Mouse (Mus musculus): ENCODE measurements at regions not wholly inside any gene's neighbourhood (a gene's known extent, or its start where the extent isn't known, plus 50 kb on each side); places are given as distances from the start of the nearest gene placed in this dataset.
A peak's percentile ranks its signal among the peaks of the same experiment; 100 is the strongest.

DNA sequence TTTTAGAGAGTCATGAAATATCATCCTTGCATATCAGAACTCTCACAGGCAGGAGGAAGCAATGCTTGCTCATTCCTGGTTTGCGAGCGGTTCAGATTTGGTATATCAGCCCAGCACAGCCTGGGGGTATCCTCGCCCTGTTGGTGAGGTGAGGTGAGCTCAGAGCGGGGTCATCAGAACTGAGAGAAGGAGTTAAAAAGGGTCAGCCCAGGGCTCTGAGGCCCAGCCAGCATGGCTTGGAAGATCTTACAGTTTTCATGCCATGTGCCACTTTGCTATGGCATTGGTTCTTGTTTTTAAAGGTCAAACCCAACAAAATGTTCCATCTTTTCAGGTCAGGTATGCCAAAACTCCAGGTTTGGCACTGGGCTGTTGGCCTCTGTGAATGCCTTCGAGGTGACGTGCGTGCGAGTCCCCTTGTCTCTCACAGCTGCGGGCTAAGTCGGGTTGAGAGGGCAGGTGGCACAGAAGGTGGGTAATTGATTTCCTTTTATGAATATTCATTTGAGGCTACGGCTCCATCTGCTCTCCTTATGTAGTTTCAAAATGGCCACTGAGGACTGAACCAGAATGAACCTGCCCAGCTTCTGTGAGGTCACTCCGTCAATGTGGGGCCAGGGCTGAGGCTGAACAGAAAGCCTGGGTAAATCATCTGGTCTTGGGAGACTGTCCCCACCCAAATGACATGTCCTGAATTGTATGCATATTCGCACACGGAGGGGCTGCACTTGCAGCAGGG is 86.3 kb downstream of the Hhipl2 start:
- no peak for DNase-seq (ENCODE audit: low read depth in 1 of 2, low spot score in 2 of 2)

DNA sequence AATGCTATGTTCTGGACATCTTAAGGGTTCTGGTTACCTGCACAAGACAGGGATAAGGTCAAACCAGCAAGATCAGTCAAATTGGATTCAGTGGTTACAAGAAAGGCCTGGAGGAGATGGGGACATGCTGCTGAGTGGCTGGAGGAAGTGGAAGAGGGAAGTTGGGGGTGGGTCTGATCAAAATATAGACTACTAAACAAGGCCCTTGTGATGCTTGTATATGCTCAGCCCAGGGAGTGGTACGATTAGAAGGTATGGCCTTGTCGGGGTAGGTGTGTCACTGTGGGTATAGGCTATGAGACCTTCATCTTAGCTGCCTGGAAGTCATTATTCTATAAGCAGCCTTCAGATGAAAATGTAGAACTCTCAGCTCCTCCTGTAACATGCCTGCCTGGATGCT is 89.9 kb downstream of the Hhipl2 start:
- DNase-seq (ENCODE audit: low read depth in 1 of 2, low spot score in 2 of 2), result no peak

DNA sequence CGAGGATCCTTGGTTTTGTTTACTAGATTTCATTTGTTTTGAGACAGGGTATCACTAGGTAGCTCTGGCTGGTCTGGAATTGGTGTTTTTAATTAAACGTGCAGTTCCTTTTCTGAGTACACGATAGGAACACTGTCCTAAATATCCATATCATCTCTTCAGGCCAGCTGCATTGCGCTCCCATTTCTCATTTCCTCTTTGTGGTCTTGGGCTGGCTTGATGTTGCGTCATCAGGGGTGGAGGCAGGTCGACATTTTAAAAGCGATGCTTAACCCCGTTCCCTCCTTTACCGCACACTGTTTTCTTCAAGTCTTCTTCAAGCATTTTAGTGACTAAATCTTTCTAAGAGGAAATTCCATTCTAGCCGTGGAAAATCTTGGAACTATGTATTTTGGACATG is 92.7 kb downstream of the Hhipl2 start:
- DNase-seq (ENCODE audit: low read depth in 1 of 2, low spot score in 2 of 2), result peak; percentile 66 to 69

DNA sequence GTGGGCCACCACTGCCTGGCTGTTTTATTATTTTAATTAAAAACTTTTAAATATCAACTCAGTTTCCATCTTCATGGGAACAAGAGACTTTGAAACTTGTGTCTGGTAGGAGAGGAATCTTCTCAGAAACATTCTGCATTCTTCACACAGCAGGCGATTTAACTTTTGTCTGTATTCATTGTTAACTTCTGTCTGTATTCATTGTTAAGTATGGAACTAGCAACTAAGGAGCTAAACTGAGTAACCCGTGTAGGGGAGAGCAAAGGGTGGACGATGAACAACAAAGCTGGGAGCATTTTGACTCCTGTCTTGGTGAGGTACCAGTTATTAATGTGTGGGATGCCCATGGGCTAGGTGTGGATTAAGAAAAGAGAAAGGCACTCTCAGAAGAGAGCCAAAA is 95.9 kb downstream of the Hhipl2 start:
- no peak for DNase-seq (ENCODE audit: low read depth in 1 of 2, low spot score in 2 of 2)

DNA sequence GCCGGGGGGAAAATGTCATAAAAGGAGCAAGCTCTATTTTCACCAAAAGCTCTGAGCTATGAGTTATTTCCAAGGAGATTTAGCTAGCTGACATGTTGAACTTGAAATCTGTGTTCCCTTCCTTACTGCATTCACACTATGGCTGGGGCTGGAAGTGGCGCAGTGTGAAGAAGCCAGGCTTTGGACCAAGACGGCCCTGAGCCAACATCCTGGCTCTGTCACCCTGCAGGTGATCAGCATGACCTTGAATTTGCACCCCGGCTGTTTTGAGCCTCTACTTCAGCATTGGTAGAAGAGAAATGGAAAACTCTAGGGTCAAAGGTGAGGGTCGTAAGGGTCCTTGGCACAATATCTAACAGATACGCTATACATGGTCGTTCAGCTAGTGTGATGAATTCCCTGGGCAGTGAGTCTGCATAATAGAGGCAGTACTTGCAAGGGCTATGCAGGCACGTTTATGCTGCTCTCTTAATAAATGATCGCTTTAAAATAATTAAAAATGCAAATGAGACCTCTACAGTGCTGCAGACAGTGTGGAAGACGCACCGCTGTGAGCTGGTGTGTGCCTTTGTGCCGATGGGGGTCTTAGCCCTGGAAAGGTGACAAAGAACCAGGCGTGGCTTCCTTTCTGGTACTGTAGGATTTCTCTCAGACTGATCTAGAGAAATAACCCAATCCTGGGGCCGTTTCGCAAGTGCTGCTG is 96.4 kb downstream of the Hhipl2 start:
- no peak for DNase-seq (ENCODE audit: low read depth in 1 of 2, low spot score in 2 of 2)

DNA sequence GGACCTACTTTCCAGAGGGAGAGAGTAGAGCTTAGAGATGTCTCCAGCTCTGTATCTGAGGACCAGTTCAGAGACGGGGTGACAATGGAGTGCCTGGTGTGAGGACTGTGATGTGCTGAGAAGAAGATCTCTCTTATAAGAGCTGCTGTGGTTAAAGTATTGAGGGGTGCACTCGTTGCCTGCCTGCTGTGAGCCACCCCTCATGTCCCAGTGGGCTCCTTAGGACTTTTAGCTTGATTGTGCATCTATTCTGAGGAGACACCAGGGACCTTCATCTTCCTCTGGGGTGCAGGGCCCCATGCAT is 96.9 kb downstream of the Hhipl2 start:
- DNase-seq (ENCODE audit: low read depth in 1 of 2, low spot score in 2 of 2), result no peak

DNA sequence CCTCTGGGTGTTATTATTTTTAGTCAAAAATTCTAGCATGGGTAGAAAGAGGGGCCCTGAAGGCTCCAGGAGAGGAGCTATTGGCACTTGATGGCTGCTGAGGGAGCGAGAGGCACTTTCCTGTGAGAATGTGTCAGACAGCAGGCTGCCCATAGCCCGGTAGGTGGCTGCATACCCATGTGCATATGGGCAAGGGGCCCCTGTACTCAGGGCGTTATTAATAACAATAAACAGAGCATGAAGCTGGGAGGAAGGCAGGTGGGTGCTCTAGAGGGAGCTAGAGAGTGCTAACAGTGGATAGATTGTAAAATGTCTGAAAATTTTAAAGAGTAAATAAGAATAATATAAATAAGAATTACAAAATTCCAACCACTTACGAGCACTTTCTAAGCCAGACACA is 98.2 kb downstream of the Hhipl2 start:
- DNase-seq (ENCODE audit: low read depth in 1 of 2, low spot score in 2 of 2), result no peak

DNA sequence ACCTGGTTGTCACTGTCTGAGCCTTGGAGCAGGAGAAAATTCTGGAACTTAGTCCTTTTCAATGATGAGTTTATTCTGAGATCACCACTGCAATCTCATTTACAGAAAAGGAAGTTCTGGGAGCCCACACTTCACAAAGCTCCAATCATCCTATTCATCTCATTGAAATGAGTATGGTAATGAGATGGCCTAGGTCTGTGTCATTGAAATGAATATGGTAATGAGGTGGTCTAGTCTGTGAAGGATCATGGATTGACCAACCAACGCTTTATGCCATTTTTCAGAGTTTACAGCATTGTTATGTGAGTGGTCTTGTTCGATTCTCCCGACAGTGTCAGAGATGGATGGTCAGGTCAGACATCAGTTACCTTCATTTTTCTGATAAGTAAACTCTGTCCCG is 99.2 kb downstream of the Hhipl2 start:
- DNase-seq (ENCODE audit: low read depth in 1 of 2, low spot score in 2 of 2), result no peak

DNA sequence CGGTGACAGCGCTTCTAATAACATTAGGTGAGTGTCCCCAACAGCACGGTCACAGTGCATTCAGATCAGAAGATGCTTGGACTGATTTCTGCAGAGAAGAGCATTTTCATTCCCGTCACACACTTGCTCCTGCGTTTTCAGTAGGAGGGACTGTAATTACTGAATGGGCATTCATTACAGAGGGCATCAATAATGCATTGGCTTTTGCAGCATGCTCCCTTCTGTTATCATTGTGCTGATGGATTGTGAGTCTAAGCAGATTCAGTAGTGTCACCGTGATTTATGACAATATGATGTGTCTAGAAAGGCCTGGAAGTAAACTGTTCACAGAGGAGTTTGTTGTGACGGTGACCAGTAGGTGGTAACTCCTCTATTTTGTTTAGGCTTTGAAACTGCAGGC is 103.6 kb downstream of the Hhipl2 start:
- DNase-seq (ENCODE audit: low read depth in 1 of 2, low spot score in 2 of 2), result no peak

DNA sequence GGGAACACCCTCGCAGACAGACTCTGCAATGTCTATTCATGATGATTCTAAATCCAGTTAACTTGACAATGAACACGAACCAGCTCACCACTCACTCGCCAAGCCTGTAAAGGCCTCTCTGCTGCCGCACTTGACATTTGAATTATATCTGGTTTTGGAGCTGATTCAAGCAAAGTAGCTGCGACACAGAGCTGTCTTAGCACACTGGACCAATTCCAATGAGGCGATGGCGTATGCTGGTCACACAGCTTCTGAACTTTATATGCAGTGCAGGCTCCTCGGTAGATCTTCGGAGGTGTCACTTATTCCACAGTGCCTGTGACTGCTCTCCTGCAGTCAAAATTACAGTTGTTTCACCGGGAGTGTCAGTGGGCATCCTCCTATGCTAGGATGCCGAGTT is 115.4 kb downstream of the Hhipl2 start:
- no peak for DNase-seq (ENCODE audit: low read depth in 1 of 2, low spot score in 2 of 2)

DNA sequence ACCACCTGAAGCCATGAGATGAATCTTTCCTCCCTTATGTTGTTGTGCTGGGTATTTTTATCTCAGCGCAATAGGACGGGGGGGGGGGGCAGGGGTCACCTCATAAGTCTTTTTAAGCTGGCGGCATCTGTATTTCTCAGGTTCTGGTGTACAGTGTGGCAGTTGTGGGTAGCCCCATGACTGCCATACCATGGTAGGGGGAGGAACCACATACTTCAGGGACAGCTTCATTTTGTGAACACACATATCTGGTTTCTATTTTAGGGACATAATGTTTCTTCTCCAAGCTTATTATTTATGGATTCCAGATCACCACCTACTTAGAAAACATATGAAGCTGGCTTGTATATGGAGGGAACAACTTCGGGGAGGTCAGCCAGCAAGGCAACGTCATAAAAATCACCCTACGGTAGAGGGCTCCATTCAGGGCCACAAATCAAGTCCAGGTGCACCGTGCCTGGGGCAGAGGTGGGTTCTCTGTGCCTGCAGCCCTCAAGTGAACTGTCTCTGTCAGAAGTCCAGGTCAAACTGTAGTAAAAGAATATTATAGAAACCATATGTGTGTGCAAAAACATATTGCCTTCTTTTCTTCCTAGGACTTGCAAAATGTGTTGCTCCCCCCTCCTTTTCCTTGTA is 130.9 kb downstream of the Hhipl2 start:
- DNase-seq (ENCODE audit: low read depth in 1 of 2, low spot score in 2 of 2), result no peak

DNA sequence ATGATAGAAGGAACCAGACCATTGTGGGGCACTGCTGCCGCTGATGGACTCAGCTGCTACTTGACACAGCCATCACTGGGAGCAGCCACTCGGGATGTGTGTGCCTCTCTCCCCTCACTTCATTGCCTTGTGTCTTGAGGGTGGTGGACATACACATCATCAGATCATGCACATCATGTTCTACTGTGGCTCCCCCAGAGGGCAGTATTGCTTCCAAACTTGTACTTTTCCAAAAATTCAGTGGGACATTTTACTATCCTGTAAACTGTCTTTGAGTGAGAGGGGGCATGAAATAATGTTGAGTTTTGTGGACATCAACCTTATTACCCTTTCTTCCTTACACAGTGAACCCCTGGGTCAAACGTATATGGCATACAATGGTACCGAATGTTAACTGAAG is 134.6 kb downstream of the Hhipl2 start:
- DNase-seq (ENCODE audit: low read depth in 1 of 2, low spot score in 2 of 2), result no peak

DNA sequence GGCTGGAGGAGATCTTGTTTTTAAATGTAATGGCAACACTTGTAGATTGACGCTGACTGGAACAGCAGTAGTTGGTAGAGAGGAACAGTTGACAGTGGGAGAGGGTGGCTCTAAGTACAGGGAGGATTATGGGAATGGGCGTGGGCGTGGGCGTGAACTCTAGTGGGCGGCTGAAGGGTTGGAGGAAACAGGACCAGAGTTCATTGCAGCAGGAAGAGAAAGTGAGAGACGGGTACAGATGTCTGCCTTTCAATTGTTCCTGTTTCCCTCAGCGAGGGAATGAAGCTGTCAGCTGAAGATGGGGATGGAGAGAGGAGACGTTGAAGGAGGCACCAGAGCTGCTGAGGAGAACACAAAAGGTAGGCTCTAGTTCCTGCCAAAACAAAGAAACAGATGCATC is 135.2 kb downstream of the Hhipl2 start:
- DNase-seq (ENCODE audit: low read depth in 1 of 2, low spot score in 2 of 2), result no peak

DNA sequence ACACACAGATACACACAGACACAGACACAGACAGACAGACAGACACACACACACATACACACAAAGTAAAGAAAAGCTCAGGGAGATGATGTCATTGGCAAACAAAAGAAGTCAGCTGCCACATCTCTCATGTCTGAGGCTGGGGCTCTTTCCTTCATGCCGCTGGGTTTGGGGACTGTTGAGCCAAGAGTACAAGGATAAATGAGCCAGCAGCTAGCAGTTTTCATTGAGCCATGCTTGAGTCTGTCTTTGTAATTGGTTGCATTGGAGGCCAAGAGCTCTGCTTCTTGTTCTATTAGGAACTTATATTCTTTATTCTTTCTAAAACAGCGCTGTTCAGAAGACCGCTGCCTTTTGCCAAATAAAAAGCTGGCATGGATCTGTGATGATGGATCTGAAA is 144.8 kb downstream of the Hhipl2 start:
- no peak for DNase-seq (ENCODE audit: low read depth in 1 of 2, low spot score in 2 of 2)

DNA sequence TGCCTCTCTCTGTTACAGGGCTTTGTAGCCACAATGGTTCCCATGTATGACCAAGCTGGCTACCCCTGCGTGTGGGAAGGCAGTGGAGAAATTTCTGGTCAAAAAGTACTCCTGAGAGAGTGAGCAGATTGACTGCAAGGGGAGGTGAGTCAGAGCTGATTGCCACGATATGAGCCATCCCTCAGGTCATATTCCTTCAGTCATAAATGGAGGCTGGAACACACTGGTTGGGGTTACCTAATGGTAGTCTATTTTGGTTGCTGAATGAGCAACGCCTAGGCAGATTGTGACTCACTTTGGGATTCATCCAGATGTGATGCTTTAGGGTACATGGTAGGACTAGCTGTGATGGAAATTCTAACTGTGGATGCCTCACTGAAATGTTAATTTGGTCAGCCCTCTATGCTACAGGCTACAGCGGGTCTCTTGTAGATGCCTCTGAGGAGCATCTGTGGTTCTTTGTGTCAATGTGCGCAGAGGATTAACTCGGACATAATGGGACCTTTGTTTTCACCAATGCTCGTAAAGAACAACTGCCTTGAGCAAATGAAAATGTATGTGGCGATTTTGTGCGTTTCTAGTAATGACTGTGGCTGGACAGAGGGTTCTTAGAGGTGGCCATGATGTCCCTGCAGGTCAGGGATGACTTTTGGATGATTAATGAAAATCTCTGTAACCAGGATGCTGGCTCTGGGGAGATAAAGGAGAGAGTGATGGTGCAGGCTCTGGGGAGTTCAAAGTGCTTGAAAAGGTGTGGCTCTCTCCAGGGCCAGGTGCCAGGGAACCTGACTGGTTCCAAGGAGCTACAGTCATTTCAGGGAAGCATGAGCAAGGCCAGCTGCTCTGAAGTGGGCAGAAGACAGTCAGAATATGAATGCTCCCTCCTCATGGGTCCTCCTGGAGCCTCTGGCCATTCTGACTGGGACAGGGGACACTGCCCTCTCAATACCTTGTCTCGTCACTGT is 155.9 kb downstream of the Hhipl2 start:
- DNase-seq (ENCODE audit: low read depth in 1 of 2, low spot score in 2 of 2), result no peak

DNA sequence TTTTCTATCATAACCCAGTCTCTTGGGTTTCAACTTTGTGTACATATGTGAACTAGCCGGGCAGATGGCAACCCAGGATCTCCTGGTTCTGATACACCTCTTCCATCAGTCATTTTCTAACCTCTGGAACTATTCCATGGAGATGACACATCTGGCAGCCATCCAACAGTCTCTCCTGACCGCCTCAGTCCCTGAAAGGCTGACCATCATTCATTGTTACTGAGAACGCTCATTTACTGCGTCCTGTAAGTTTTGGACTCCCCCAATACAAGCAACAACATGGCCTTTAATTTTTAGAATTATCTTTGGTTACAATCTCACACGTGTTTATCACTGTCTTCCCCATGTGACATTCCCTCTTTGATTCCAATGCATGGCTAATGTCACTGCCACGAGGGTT is 166.8 kb downstream of the Hhipl2 start:
- no peak for DNase-seq (ENCODE audit: low read depth in 1 of 2, low spot score in 2 of 2)

DNA sequence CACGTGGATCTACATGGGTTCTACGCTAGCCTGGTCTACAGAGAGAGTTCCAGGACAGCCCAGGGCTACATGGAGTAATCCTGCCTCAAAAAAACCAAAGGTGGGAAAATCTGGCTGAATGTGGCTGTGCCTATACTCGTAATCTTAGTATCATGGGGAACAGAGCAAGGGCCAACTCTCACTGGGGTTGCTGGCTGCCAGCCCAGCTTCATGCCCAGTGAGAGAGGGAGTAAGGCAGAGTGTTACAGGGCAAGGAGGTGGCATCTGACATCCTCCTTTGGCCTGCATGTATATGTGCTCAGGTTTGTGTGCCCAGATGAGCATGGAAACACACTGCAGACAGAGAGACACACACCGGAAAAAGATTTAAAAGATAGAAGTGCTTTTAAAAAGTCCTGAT is 168.4 kb downstream of the Hhipl2 start:
- no peak for DNase-seq (ENCODE audit: low read depth in 1 of 2, low spot score in 2 of 2)

DNA sequence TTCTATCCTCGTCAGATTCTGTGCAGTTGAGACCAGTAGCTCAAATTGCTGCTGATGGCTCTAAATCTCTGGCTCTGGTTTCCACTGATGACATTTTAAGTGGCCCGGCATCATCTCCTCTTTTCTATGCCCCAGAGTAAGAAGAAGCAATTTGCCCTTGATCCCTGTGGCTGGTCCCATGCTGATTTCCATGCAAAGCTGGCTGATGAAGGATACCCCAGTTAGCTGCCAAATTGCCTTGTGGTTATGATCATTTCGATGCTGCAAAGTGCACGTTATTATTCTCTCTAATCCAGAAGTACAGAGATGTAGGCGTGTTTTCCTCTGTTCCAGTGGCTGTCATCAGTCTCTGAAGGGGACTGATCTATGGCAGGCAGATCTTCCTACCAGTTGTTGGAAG is 177.3 kb downstream of the Hhipl2 start:
- DNase-seq (ENCODE audit: low read depth in 1 of 2, low spot score in 2 of 2), result no peak

DNA sequence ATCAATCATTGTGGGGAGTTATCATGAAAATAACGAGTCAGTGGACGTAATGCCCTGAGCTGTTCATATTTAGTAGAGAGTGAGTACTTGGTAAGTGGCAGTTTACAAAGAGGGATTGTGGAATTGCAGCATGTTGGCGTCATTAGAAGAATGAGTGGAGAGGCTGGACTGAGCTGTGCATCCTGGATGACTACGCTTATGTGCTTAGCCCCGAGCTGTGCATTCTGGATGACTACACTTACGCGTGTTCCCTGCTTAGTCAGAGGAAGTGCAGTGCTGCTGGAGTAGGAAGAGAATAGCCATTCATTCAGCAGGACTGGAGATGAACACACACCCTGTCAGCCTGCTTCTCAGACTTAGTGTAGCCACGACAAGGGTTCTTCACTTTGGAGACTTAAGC is 182.5 kb downstream of the Hhipl2 start:
- DNase-seq (ENCODE audit: low read depth in 1 of 2, low spot score in 2 of 2), result no peak

DNA sequence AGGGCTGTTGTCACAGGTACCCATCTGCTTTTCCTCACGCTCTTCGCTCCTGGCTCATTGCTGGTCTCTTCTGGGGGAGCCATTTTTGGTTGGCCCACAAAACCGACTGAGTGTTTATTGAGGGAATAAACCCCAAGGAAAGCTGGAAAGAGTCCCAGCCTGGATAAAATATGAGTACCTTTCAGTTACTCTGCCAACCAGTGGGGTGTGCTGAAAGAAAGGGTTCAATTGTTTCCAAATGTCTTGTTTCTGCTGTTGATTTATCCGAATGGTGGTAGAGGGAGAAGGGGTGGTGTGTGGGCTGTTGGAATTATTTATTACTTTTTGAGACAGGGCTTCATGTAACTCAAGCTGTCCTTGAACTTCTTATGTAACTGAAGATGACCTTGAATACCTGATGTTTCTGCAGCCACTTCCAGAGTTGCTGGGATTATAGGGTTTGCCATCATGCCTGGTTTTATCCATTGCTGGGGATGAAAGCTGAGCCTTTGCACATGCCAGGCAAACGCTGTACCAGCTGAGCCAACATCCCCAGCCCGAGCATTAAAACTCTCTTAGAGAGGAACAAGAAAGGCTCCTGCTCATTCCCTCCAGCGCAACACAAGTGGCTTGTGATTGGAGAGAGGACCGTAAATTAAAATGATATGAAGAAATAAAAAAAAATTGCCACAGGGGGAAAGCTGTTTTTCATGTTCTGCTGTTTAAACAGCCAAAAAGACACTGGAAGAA is 194.1 kb downstream of the Hhipl2 start:
- no peak for DNase-seq (ENCODE audit: low read depth in 1 of 2, low spot score in 2 of 2)

All from monocyte, adult 2 months (primary cell).